8 mouse cellular contexts compared by ENCODE assay signal in genomic region chr12:91589542-91589846, GRCm38 (mm10). TPM values are rescaled to one million over a fixed set of nuclear protein-coding genes. Genes with fewer than 3 reads are reported as not detected.
DNase-seq lines count a peak whose midpoint lies in the region; ATAC-seq and TF ChIP-seq lines count a peak whose summit lies in the region.

No protein-coding gene starts in this region.

- ATAC-seq in kidney, embryonic 14.5 days (ENCODE audit: low FRiP score, low TSS enrichment), result no peak
- no peak for ATAC-seq in hindbrain, embryonic 14.5 days (ENCODE audit: low FRiP score)
- no peak for ATAC-seq in midbrain, embryonic 14.5 days (ENCODE audit: low FRiP score, low TSS enrichment)

- peak overlapping the region; percentile 87 for H3K4me3 ChIP-seq in kidney, embryonic 14.5 days (ENCODE audit: low read length)
- peak overlapping the region; percentile 73 for H3K4me3 ChIP-seq in bone marrow macrophage, adult 2 months (ENCODE audit: insufficient read depth, low read length)
- peak overlapping the region; percentile 95 for H3K4me3 ChIP-seq in hindbrain, embryonic 14.5 days (replicated peaks; ENCODE audit: low read length)
- H3K4me3 ChIP-seq in midbrain, embryonic 14.5 days (replicated peaks; ENCODE audit: low read depth, low read length), result peak overlapping the region; percentile 86

- H3K4me2 ChIP-seq in kidney, embryonic 14.5 days (replicated peaks; ENCODE audit: low read depth, low read length), result peak overlapping the region; percentile 47; the same call in 1 of the 2 replicates
- peak overlapping the region; percentile 28; the same call in 1 of the 2 replicates for H3K4me2 ChIP-seq in hindbrain, embryonic 14.5 days (replicated peaks)
- H3K4me2 ChIP-seq in midbrain, embryonic 14.5 days (ENCODE audit: low read length), result peak overlapping the region; percentile 71

- WGBS in kidney, embryonic 14.5 days, result under 1% methylated on average over 11 of the region's 11 CpGs
- 0% methylated on average over 11 of the region's 11 CpGs for WGBS in hindbrain, embryonic 14.5 days
- WGBS in midbrain, embryonic 14.5 days, result under 1% methylated on average over 11 of the region's 11 CpGs

- H3K9me3 ChIP-seq in kidney, embryonic 14.5 days (ENCODE audit: control insufficient read depth, low read length), result no peaks in the 10 kb centered on the region
- no peaks in the 10 kb centered on the region for H3K9me3 ChIP-seq in hindbrain, embryonic 14.5 days (ENCODE audit: control insufficient read depth, low read length)
- H3K9me3 ChIP-seq in midbrain, embryonic 14.5 days (ENCODE audit: control insufficient read depth, low read length), result no peaks in the 10 kb centered on the region

- peak overlapping the region; percentile 100 for H3K27ac ChIP-seq in kidney, embryonic 14.5 days (ENCODE audit: low read depth, low read length)
- peak overlapping the region; percentile 96 for H3K27ac ChIP-seq in bone marrow macrophage, adult 2 months (ENCODE audit: insufficient read depth, low read depth, low read length)
- peak overlapping the region; percentile 100 for H3K27ac ChIP-seq in hindbrain, embryonic 14.5 days
- H3K27ac ChIP-seq in midbrain, embryonic 14.5 days (replicated peaks; ENCODE audit: low read depth, low read length), result peak overlapping the region; percentile 100

- peaks cover 12% of the 10 kb centered on the region for H3K36me3 ChIP-seq in kidney, embryonic 14.5 days (ENCODE audit: control insufficient read depth, insufficient read depth, low read length)
- peaks cover 15% of the 10 kb centered on the region for H3K36me3 ChIP-seq in hindbrain, embryonic 14.5 days (replicated peaks; ENCODE audit: control insufficient read depth, insufficient read depth)
- peaks cover 11% of the 10 kb centered on the region for H3K36me3 ChIP-seq in midbrain, embryonic 14.5 days (ENCODE audit: control insufficient read depth, insufficient read depth, low read length)

- no peak for TF ChIP-seq CTCF in bone marrow macrophage, adult 2 months (IDR thresholded peaks at IDR 0.05; ENCODE audit: low read depth, low read length)

- no peak for DNase-seq in kidney, adult 18-20 months
- no peak for DNase-seq in hindbrain, embryonic 14.5 days (ENCODE audit: low spot score)
- DNase-seq in midbrain, embryonic 14.5 days, result no peak
- no peak for DNase-seq in adrenal gland, postnatal 4 days (ENCODE audit: low spot score in 2 of 2)
- DNase-seq in ovary, postnatal 36 days (ENCODE audit: low spot score), result no peak
- DNase-seq in layer of hippocampus, adult 11-12 months (ENCODE audit: low spot score), result no peak

- H3K9ac ChIP-seq in kidney, embryonic 14.5 days (ENCODE audit: low read depth, low read length), result peak overlapping the region; percentile 100
- peak overlapping the region; percentile 100 for H3K9ac ChIP-seq in hindbrain, embryonic 14.5 days
- peak overlapping the region; percentile 100 for H3K9ac ChIP-seq in midbrain, embryonic 14.5 days (replicated peaks; ENCODE audit: low read length)

- H3K27me3 ChIP-seq in kidney, embryonic 14.5 days (ENCODE audit: control insufficient read depth, insufficient read depth, low read length), result no peaks in the 10 kb centered on the region
- no peaks in the 10 kb centered on the region for H3K27me3 ChIP-seq in hindbrain, embryonic 14.5 days (ENCODE audit: control insufficient read depth, insufficient read depth, low read length)
- H3K27me3 ChIP-seq in midbrain, embryonic 14.5 days (ENCODE audit: control insufficient read depth, insufficient read depth, low read length), result no peaks in the 10 kb centered on the region

- peaks cover 14% of the 10 kb centered on the region for H3K4me1 ChIP-seq in kidney, embryonic 14.5 days (ENCODE audit: control insufficient read depth, insufficient read depth, low read length)
- H3K4me1 ChIP-seq in bone marrow macrophage, adult 2 months (ENCODE audit: control insufficient read depth, insufficient read depth, low read length), result peaks cover 30% of the 10 kb centered on the region
- H3K4me1 ChIP-seq in hindbrain, embryonic 14.5 days (replicated peaks; ENCODE audit: control insufficient read depth, insufficient read depth, low read length), result peaks cover 24% of the 10 kb centered on the region
- peaks cover 20% of the 10 kb centered on the region for H3K4me1 ChIP-seq in midbrain, embryonic 14.5 days (ENCODE audit: control insufficient read depth, insufficient read depth, low read length)

- no peak for TF ChIP-seq POLR2A in bone marrow macrophage, adult 2 months (IDR thresholded peaks at IDR 0.05; ENCODE audit: borderline replicate concordance, low read depth, low read length)

RNA-seq across cellular contexts. Expression of gene Gtf2a1, which starts 0.8 kb away (rescaled TPM):
- 33.4 and 45.7 TPM in 2 replicates for polyA plus RNA-seq in kidney, embryonic 14.5 days (2014; fragmentation: Nextera tagmentation; extraction: Ambion mirVana)
- 46.6 and 54.9 TPM in 2 replicates for polyA plus RNA-seq in bone marrow macrophage, adult 2 months (2012; ENCODE audit: insufficient read depth, insufficient read length, missing spikeins)
- 50.1 and 57.8 TPM in 2 replicates for polyA plus RNA-seq in hindbrain, embryonic 14.5 days (2014; fragmentation: Nextera tagmentation; extraction: Ambion mirVana)
- polyA plus RNA-seq in midbrain, embryonic 14.5 days (2014; fragmentation: Nextera tagmentation; extraction: Ambion mirVana), result 64.6 and 68.9 TPM in 2 replicates
- 10 to 100 TPM; 46.8 to 48.2 TPM for total RNA-seq in adrenal gland, postnatal 4 days (2021)
